Mouse (Mus musculus) CH12F3 (cell line): ENCODE measurements at regions not wholly inside any gene's neighbourhood (a gene's known extent, or its start where the extent isn't known, plus 50 kb on each side); places are given as distances from the start of the nearest gene placed in this dataset.
"Not testable (repeated sequence)": the region's sequence is repeated elsewhere in the genome, so short reads cannot be mapped to it uniquely, and the experiment has no call there.

Source experiments
- in situ Hi-C: fragments of 300-500 bp; cut with MboI; formaldehyde crosslinking; loops from 2 replicates; pipeline ENCODE4 v1.14.3; 2020; ENCODE audit warnings: low sequenced_read_pairs

- in situ Hi-C loops = no loop called here
Measured at GRCm38 (mm10) chr10:43670745-43671144, 92.7 kb downstream of the Cd24a start.

GRCm38 (mm10) chr10:43671785-43672184 lies 93.7 kb downstream of the Cd24a start:
- in situ Hi-C loops = no loop called here

- in situ Hi-C loops = no loop called here
Measured at GRCm38 (mm10) chr10:43672490-43672889, 94.4 kb downstream of the Cd24a start.

DNA sequence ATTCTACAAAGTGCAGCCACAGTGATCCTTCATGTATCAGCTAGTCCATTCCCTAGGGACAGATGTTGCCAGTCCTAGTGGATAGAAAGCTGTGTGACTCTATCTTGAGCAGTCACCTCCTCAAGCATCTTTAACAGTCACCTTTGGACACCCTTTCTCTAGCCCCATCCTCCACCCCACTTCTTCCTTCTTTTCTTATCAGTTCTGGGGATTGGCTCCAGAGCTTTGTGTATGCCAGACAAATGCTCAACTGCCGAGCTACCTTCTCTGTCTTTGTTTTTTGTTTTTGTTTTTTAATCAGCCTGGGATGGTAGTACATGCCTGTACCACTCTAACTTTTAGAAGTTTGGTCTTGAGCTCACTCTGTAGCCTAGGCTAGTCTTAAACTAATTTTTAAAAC lies 96.7 kb downstream of the Cd24a start:
- in situ Hi-C loops = no loop called here

GRCm38 (mm10) chr10:43675495-43675894 lies 97.4 kb downstream of the Cd24a start:
- in situ Hi-C loops = not testable (repeated sequence)

DNA sequence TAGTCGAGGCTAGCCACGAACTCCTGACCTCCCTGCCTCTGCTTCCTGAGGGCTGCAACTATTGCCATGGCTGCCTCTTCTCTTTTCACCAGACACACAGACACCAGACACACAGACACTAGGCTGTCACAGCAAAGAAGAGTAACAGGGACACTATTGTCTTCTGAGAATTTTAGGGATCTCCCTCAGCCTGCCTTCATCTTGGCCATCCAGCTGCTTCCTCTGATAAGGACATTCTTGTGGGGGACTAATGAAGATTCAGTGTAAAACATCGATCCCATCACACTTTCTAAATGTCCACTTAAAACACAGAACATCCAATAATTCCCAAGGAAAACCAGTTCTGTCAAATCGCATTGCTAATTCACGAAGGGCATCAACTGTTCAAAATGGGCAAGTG lies 98.2 kb downstream of the Cd24a start:
- in situ Hi-C loops = no loop called here

GRCm38 (mm10) chr10:43684247-43685033 lies 106.4 kb downstream of the Cd24a start:
- in situ Hi-C loops = no loop called here

GRCm38 (mm10) chr10:43689161-43689913 lies 111.3 kb downstream of the Cd24a start:
- in situ Hi-C loops = no loop called here

GRCm38 (mm10) chr10:43689914-43690316 lies 111.8 kb downstream of the Cd24a start:
- in situ Hi-C loops = no loop called here

DNA sequence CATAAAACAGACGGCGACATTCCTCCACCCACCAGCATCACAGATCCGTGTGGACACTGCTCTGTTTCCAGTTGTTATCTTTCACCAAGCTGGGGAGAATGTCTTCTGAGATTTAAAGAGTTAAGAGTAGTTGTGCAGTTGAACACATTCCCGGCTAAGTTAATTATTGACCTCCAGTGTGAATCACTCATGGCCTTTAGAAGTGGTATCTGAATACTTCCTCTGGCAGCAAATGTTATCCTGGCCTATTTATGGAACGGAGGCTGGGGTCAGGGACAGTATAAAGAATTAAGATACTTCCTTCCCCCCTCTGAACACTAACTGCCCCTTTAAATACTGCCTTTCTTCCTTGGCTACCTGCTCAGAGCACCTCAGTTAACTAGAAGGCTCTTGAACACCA lies 115.9 kb downstream of the Cd24a start:
- in situ Hi-C loops = no loop called here

DNA sequence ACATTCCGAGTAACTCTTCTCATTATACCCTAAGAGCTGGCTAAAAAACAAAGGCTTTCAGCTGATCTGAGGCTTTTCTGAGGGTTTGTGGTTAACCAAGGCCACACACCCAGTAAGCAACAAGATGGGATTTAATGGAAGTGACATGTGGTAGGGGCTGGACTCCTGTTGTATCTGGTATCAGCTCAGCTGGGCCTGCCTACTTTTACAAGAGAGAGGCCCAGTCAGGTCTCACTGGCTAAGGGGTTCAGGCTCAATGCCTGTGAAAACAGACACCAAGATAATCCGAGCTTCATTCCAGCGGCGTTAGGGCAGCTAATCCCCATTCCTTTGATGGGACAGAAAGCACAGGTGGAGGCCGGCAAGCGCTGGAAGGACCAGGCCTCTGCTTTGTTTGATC lies 116.4 kb downstream of the Cd24a start:
- in situ Hi-C loops = no loop called here

DNA sequence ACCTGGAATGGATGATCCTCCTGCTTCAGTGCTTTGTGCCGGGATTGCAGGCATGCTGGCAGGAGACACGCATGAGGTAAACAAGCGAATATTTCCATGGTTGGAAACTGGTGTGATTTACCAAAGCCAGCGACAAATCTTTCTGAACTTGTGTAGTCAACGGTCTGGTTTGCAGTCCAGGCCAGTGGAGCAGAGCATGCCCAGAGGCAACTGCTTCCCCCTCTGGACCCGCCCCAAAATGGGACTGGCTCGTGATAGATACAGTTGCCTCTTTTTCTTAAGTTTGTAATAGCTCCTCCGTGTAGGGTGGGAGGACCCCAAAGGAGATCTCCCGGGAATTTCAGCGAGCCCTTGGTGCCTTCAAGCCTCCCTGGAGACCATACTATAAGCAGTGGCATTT lies 117.4 kb downstream of the Cd24a start:
- in situ Hi-C loops = no loop called here

GRCm38 (mm10) chr10:43697917-43698316 lies 119.8 kb downstream of the Cd24a start:
- in situ Hi-C loops = no loop called here

GRCm38 (mm10) chr10:43700371-43701289 lies 122.5 kb downstream of the Cd24a start:
- in situ Hi-C loops = loop anchor here (10.0 kb wide), 1 partner anchor 116 kb away; no protein-coding TSS in a partner anchor

DNA sequence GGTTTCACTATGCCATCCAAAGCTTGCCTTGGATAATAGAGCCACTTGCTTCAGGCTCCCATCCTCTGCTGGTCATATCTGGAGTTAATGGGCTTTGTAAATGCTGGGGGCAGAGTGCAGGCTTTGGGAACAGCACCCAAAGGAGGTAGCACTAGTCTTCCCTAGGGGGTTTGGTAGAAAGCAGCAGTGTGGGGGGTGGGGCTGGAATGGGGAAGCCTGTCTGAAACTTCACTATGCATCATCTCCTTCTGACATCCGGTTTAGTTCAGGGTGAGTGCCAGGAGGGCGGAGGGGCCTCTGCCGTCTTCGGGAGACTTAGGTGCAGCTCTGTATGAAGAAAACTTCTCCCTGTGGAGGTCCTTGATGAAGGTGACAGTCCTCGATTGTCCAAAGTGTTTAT lies 124.8 kb downstream of the Cd24a start:
- in situ Hi-C loops = loop anchor here (10.0 kb wide), 1 partner anchor 118 kb away; no protein-coding TSS in a partner anchor

DNA sequence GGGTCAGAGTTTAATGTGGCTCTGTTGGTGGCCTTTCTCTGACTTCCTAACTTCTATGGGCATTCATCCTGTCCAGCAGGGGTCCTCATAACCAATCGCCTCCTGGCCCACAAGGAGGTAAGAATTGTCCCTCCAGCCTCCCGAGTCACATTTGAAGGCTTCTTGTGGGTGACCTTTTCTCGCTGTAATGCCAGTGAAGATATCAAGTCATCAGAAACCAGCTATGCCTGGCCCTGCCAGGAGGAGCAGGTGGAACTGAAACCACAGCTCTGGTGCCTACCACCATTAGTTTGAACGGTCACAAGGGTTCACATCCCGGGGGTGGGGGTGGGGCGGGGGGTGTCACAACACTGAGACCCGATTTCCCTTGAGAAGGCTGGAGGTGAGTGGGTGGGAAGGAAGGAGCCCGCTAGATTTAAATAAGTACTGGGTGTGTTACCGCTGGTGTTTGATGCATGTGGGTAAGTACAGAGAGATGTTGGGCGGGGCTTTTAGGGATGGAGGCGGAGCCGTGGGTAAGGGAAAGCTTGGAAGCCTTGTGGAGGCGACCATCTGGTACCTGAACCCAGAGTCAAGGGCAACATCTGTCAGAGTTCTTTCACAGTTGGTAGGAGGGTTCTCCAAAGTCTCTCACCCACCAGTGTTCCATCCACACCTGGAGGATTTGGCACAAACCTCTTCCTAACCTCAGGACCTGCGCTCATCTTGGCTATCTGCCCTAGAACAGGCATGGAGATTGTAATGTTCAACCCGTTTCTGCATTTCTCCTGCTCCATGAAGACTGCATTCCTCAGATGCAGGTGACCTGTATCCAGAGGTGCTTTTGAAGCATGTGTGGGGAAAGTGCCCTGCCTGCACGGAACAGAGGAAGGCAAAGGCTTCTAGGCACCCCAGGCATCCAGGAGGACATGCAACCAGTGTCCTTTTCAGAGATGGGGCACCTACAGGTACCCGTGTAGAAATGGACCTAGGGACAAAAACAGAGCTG lies 128.2 kb downstream of the Cd24a start:
- in situ Hi-C loops = loop anchor here (10.0 kb wide), 1 partner anchor 121 kb away; no protein-coding TSS in a partner anchor

DNA sequence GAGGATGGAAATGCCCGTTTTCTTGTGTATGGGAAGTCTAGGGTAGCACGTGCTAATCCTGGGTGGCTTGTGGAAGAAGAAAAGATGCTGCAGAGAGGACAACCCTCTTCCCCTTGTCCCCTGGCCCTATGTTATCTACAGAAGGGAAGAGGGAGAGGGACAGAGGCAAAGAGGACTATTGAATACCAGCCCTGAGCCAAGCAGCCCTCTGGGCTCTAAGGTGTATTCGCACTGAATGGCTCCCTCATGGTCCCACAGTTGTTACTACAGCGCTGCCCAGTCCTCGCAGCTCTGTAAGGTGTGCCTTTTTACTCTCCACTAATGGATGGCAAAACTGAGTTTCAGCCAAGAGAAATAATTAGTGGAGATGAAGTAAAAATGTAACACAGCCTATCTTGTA lies 128.9 kb downstream of the Cd24a start:
- in situ Hi-C loops = loop anchor here (10.0 kb wide), 1 partner anchor 122 kb away; no protein-coding TSS in a partner anchor

DNA sequence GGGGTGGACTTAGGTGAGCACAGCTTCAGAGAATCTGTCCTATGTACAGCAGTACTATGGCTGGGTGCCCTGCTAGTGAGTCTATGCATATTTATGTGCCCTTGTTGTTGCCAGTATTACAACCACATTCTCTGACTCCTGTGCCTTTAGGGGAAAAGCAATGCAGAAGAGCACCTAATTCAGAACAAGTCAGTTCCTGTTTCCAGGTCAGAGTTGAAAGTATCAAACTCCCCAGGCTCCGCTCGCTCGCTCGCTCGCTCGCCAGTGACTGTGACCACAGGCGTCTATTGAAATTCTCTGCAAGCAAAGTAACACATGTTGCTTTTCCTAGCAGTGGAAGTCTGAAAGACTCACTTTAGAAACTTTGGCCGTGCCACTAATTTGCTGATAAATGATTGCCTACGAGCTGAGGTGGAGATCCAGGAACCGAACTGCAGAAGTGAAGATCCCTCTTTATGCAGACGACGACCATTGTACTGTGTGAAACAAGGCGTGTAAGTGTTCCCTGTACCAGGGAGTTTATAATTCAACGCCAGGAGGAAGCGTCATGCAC lies 129.8 kb downstream of the Cd24a start:
- in situ Hi-C loops = loop anchor here (10.0 kb wide), 1 partner anchor 123 kb away; no protein-coding TSS in a partner anchor
